Mouse (Mus musculus) embryonic facial prominence, embryonic 13.5 days (tissue): ENCODE measurements around the gene Ppard. TPM values are rescaled to one million over a fixed set of nuclear protein-coding genes. Genes with fewer than 3 reads are reported as not detected.
A peak's percentile ranks its signal among the peaks of the same experiment; 100 is the strongest.
"Not testable (repeated sequence)": the region's sequence is repeated elsewhere in the genome, so short reads cannot be mapped to it uniquely, and the experiment has no call there.

Source experiments
- ATAC-seq: fragments of 200-750 bp; cut with Nextera tagmentation; 2 replicates; pipeline ENCODE4 v1.8.0; 2017; ENCODE audit warnings: low read depth; ENCODE audit not compliant: insufficient number of reproducible peaks, insufficient read depth, low FRiP score, low TSS enrichment
- H3K27ac ChIP-seq: fragments of 300-500 bp; sonication (generic); 2 replicates; pipeline ENCODE4 v1.5.1; 2015; ENCODE audit warnings: moderate library complexity, mild to moderate bottlenecking, inconsistent platforms
- H3K27me3 ChIP-seq: fragments of 300-500 bp; sonication (generic); 2 replicates; pipeline ENCODE4 v1.6.1; 2015; ENCODE audit warnings: mild to moderate bottlenecking, inconsistent platforms
- H3K36me3 ChIP-seq: fragments of 300-500 bp; sonication (generic); 2 replicates; pipeline ENCODE4 v1.6.1; 2015; ENCODE audit warnings: mild to moderate bottlenecking, inconsistent platforms
- H3K4me1 ChIP-seq: fragments of 300-500 bp; sonication (generic); 2 replicates; pipeline ENCODE4 v1.6.1; 2015; ENCODE audit warnings: inconsistent platforms
- H3K4me2 ChIP-seq: fragments of 300-500 bp; sonication (generic); 2 replicates; pipeline ENCODE4 v1.6.1; 2015; ENCODE audit warnings: moderate library complexity, mild to moderate bottlenecking, inconsistent platforms
- H3K4me3 ChIP-seq: fragments of 300-500 bp; sonication (generic); 2 replicates; pipeline ENCODE4 v1.5.1; 2015; ENCODE audit warnings: mild to moderate bottlenecking, inconsistent platforms
- H3K9ac ChIP-seq: fragments of 300-500 bp; sonication (generic); 2 replicates; pipeline ENCODE4 v1.6.1; 2015; ENCODE audit warnings: mild to moderate bottlenecking, inconsistent platforms
- H3K9me3 ChIP-seq: fragments of 300-500 bp; sonication (generic); 2 replicates; pipeline ENCODE4 v1.6.1; 2016; ENCODE audit warnings: inconsistent platforms
- WGBS: fragments of 180-500 bp; shearing (Covaris S2); methylation state at CpG from one replicate; pipeline ENCODE4 v1.1.7; 2015; ENCODE audit warnings: mixed read lengths; 5-methylcytosine and 5-hydroxymethylcytosine counted together
- polyA plus RNA-seq: library from polyadenylated mRNA; unstranded; fragments of >200 nt; fragmentation: Nextera tagmentation; extraction: Ambion mirVana; gene quantifications from 2 replicates; pipeline ENCODE4 v1.2.1, GENCODE M21; 2015

Gene Ppard
- polyA plus RNA-seq, 1 experiment from 2014 or later: 3.3 TPM

- WGBS: 50% methylated on average over 8 of the region's 8 CpGs
- peaks cover 71% of the 10 kb centered on the region for H3K36me3 ChIP-seq
- peaks cover 56% of the 10 kb centered on the region for H3K4me1 ChIP-seq
- peak overlapping the region; percentile 91 for H3K4me2 ChIP-seq
- not testable (repeated sequence) for ATAC-seq, H3K4me3 ChIP-seq, H3K9me3 ChIP-seq, H3K27me3 ChIP-seq, H3K9ac ChIP-seq
- H3K27ac ChIP-seq: peak overlapping the region; percentile 33; the same call in 1 of the 2 replicates
Observed at GRCm38 (mm10) chr17:28330590-28330989, 98.1 kb downstream of the Ppard start.

- H3K9me3 ChIP-seq: no peaks in the 10 kb centered on the region
- peaks cover 62% of the 10 kb centered on the region for H3K4me1 ChIP-seq
- 0 out of 2 replicates have a peak overlapping the region, but pooled peaks have one; percentile 44 for H3K9ac ChIP-seq
- H3K27ac ChIP-seq: peak overlapping the region; percentile 39; the same call in 1 of the 2 replicates
- H3K36me3 ChIP-seq: peaks cover 71% of the 10 kb centered on the region
- ATAC-seq: no peak
- H3K4me3 ChIP-seq: no peak overlapping the region
- H3K4me2 ChIP-seq: no peak overlapping the region
- H3K27me3 ChIP-seq: no peaks in the 10 kb centered on the region
- 34% methylated on average over 5 of the region's 7 CpGs for WGBS
Observed at GRCm38 (mm10) chr17:28331241-28332112, 99.0 kb downstream of the Ppard start.

GRCm38 (mm10) chr17:28332113-28332914 lies 99.8 kb downstream of the Ppard start:
- Histone ChIP-seq H3K4me3 (no peak overlapping the region), H3K36me3 (peaks cover 75% of the 10 kb centered on the region), H3K9me3 (no peaks in the 10 kb centered on the region), H3K27me3 (no peaks in the 10 kb centered on the region), H3K4me2 (no peak overlapping the region), H3K9ac (no peak overlapping the region), H3K27ac (peak overlapping the region; percentile 39), H3K4me1 (peaks cover 61% of the 10 kb centered on the region)
- ATAC-seq: no peak
- 50% methylated on average over 13 of the region's 13 CpGs for WGBS

- peaks cover 82% of the 10 kb centered on the region for H3K36me3 ChIP-seq
- H3K4me3 ChIP-seq: no peak overlapping the region
- peaks cover 54% of the 10 kb centered on the region for H3K4me1 ChIP-seq
- H3K27me3 ChIP-seq: no peaks in the 10 kb centered on the region
- peak overlapping the region; percentile 66 for H3K27ac ChIP-seq
- H3K9me3 ChIP-seq: no peaks in the 10 kb centered on the region
- WGBS: 52% methylated on average over 31 of the region's 31 CpGs
- no peak for ATAC-seq
- H3K9ac ChIP-seq: peak overlapping the region; percentile 54
- H3K4me2 ChIP-seq: peak overlapping the region; percentile 11; the same call in 1 of the 2 replicates
Observed at GRCm38 (mm10) chr17:28332915-28333546, 100.5 kb downstream of the Ppard start.

- H3K9ac ChIP-seq: peak overlapping the region; percentile 33; the same call in 1 of the 2 replicates
- no peak overlapping the region for H3K4me2 ChIP-seq
- peaks cover 46% of the 10 kb centered on the region for H3K4me1 ChIP-seq
- peaks cover 92% of the 10 kb centered on the region for H3K36me3 ChIP-seq
- H3K4me3 ChIP-seq: no peak overlapping the region
- ATAC-seq: no peak
- H3K9me3 ChIP-seq: no peaks in the 10 kb centered on the region
- no peaks in the 10 kb centered on the region for H3K27me3 ChIP-seq
- WGBS: 60% methylated on average over 10 of the region's 10 CpGs
- peak overlapping the region; percentile 16; the same call in 1 of the 2 replicates for H3K27ac ChIP-seq
Observed at GRCm38 (mm10) chr17:28335267-28335666, 102.8 kb downstream of the Ppard start.

GRCm38 (mm10) chr17:28337547-28337946 lies 105.0 kb downstream of the Ppard start:
- peaks cover 80% of the 10 kb centered on the region for H3K36me3 ChIP-seq
- ATAC-seq: no peak

GRCm38 (mm10) chr17:28340578-28340977 lies 108.1 kb downstream of the Ppard start:
- H3K9me3 ChIP-seq: no peaks in the 10 kb centered on the region
- H3K4me1 ChIP-seq: peaks cover 52% of the 10 kb centered on the region
- H3K4me2 ChIP-seq: peak overlapping the region; percentile 53
- no peak for ATAC-seq
- H3K4me3 ChIP-seq: peak overlapping the region; percentile 24
- H3K27ac ChIP-seq: peak overlapping the region; percentile 85
- H3K36me3 ChIP-seq: peaks cover 50% of the 10 kb centered on the region
- H3K9ac ChIP-seq: peak overlapping the region; percentile 66; the same call in 1 of the 2 replicates
- no peaks in the 10 kb centered on the region for H3K27me3 ChIP-seq
- WGBS: 54% methylated on average over 7 of the region's 7 CpGs

More at GRCm38 (mm10) chr17:28337547-28337946, 105.0 kb downstream of the Ppard start:
- Histone ChIP-seq H3K9me3 (no peaks in the 10 kb centered on the region), H3K27ac (no peak overlapping the region), H3K9ac (no peak overlapping the region), H3K27me3 (no peaks in the 10 kb centered on the region), H3K4me3 (no peak overlapping the region), H3K4me2 (no peak overlapping the region), H3K4me1 (peaks cover 58% of the 10 kb centered on the region)
- WGBS: 90% methylated on average over 7 of the region's 7 CpGs

- peak; percentile 76 for ATAC-seq
- H3K9me3 ChIP-seq: no peaks in the 10 kb centered on the region
- H3K27ac ChIP-seq: peak overlapping the region; percentile 85
- peak overlapping the region; percentile 24 for H3K4me3 ChIP-seq
- peaks cover 53% of the 10 kb centered on the region for H3K4me1 ChIP-seq
- H3K4me2 ChIP-seq: peak overlapping the region; percentile 53
- H3K36me3 ChIP-seq: peaks cover 45% of the 10 kb centered on the region
- H3K27me3 ChIP-seq: no peaks in the 10 kb centered on the region
- H3K9ac ChIP-seq: peak overlapping the region; percentile 66
- WGBS: 12% methylated on average over 26 of the region's 26 CpGs
Observed at GRCm38 (mm10) chr17:28341091-28341490, 108.6 kb downstream of the Ppard start.

- Histone ChIP-seq H3K4me2 (peak overlapping the region; percentile 57), H3K9ac (peak overlapping the region; percentile 66), H3K4me1 (peaks cover 82% of the 10 kb centered on the region), H3K9me3 (no peaks in the 10 kb centered on the region), H3K27ac (peak overlapping the region; percentile 94), H3K27me3 (no peaks in the 10 kb centered on the region), H3K36me3 (peaks cover 18% of the 10 kb centered on the region), H3K4me3 (0 out of 2 replicates have a peak overlapping the region, but pooled peaks have one; percentile 6)
- WGBS: 26% methylated on average over 4 of the region's 4 CpGs
- ATAC-seq: no peak
Observed at GRCm38 (mm10) chr17:28344050-28344607, 111.6 kb downstream of the Ppard start.

GRCm38 (mm10) chr17:28344670-28345069 lies 112.2 kb downstream of the Ppard start:
- peak overlapping the region; percentile 66; the same call in 1 of the 2 replicates for H3K9ac ChIP-seq

More at GRCm38 (mm10) chr17:28344670-28345069, 112.2 kb downstream of the Ppard start:
- H3K4me1 ChIP-seq: peaks cover 86% of the 10 kb centered on the region
- peaks cover 13% of the 10 kb centered on the region for H3K36me3 ChIP-seq
- H3K27ac ChIP-seq: peak overlapping the region; percentile 94
- H3K9me3 ChIP-seq: no peaks in the 10 kb centered on the region
- H3K4me2 ChIP-seq: peak overlapping the region; percentile 57
- ATAC-seq: no peak
- no peaks in the 10 kb centered on the region for H3K27me3 ChIP-seq
- 49% methylated on average over 3 of the region's 3 CpGs for WGBS
- peak overlapping the region; percentile 6; the same call in 1 of the 2 replicates for H3K4me3 ChIP-seq
